Mouse (Mus musculus) stomach, embryonic 15.5 days (tissue): ENCODE results near the gene C130032M10Rik. TPM values are rescaled to one million over a fixed set of nuclear protein-coding genes. Genes with fewer than 3 reads are reported as not detected.

Experiments
- ATAC-seq: fragments of 200-750 bp; cut with Nextera tagmentation; 2 replicates; pipeline ENCODE4 v1.8.0; 2017; ENCODE audit warnings: low read depth, moderate number of reproducible peaks, moderate TSS enrichment; ENCODE audit not compliant: insufficient read depth, low FRiP score
- H3K27ac ChIP-seq: fragments of 300-500 bp; sonication (generic); 2 replicates; pipeline ENCODE4 v1.5.1; 2015; ENCODE audit warnings: mild to moderate bottlenecking, inconsistent platforms
- H3K27me3 ChIP-seq: fragments of 300-500 bp; sonication (generic); replicated peaks from 2 replicates; pipeline ENCODE4 v1.6.1; 2015; ENCODE audit warnings: inconsistent platforms
- H3K36me3 ChIP-seq: fragments of 300-500 bp; sonication (generic); 2 replicates; pipeline ENCODE4 v1.6.1; 2015; ENCODE audit warnings: inconsistent platforms
- H3K4me1 ChIP-seq: fragments of 300-500 bp; sonication (generic); 2 replicates; pipeline ENCODE4 v1.6.1; 2015; ENCODE audit warnings: inconsistent platforms
- H3K4me2 ChIP-seq: fragments of 300-500 bp; sonication (generic); 2 replicates; pipeline ENCODE4 v1.6.1; 2015; ENCODE audit warnings: mild to moderate bottlenecking, inconsistent platforms
- H3K4me3 ChIP-seq: fragments of 300-500 bp; sonication (generic); replicated peaks from 2 replicates; pipeline ENCODE4 v1.5.1; 2015; ENCODE audit warnings: inconsistent platforms
- H3K9ac ChIP-seq: fragments of 300-500 bp; sonication (generic); 2 replicates; pipeline ENCODE4 v1.6.1; 2015; ENCODE audit warnings: inconsistent platforms
- H3K9me3 ChIP-seq: fragments of 300-500 bp; sonication (generic); 2 replicates; pipeline ENCODE4 v1.6.1; 2016; ENCODE audit warnings: inconsistent platforms
- WGBS: fragments of 180-500 bp; shearing (Covaris S2); methylation state at CpG from one replicate; pipeline ENCODE4 v1.1.7; 2015; 5-methylcytosine and 5-hydroxymethylcytosine counted together
- polyA plus RNA-seq: library from polyadenylated mRNA; unstranded; fragments of >200 nt; fragmentation: Nextera tagmentation; extraction: Ambion mirVana; gene quantifications from 2 replicates; pipeline ENCODE4 v1.2.1, GENCODE M21; 2015

The C130032M10Rik gene
- 0.19 and 0.64 TPM in 2 replicates for polyA plus RNA-seq

DNA sequence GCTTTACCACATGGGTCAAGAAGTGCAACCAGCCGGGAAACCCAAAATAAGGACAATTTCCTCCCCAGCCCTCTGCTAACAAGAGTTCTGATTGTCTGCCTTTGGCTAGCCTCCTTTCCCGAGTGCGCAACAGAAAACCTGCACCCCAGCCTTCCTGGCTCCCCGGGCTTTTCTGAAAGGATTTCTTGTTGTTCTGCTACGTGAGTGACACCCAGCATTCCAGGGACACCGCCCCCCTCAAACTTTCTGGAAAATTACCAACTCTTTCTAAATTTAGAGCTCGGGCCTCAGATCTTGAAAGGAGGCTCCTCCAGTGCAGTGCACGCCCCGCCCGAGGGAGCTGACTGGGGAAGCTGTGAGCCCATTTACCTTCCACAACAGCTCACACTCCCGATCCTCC, at the start of gene C130032M10Rik:
Gene C130032M10Rik (plus strand): TSS at position 334 of the 400 bp plus-strand sequence.
- no peak for ATAC-seq
- no peak within 1 kb of the TSS for H3K27ac ChIP-seq
- H3K9ac ChIP-seq: no peak within 1 kb of the TSS

DNA sequence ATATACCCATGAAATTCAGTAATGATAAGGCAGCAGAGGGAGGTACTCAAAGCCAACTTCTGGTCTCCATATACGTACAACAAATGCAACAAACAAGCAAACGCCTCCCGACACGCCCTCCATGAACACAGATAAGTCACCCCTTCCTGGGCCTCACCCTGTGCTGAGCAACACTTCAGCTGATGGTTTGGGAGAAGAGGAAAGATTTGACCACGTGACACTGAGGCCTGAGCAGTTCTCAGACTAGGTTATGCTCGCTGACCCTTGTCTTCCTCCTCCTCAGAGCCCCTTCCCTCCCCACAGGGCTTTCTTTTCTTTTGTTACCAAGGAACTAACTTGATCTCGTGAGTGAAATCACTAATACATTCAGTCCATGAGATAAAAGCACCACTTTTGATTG, 48.6 kb upstream of the C130032M10Rik start:
- H3K27me3 ChIP-seq: no peaks in the 10 kb centered on the region
- no peak overlapping the region for H3K4me3 ChIP-seq
- H3K9ac ChIP-seq: no peak overlapping the region
- H3K27ac ChIP-seq: no peak overlapping the region
- peaks cover 12% of the 10 kb centered on the region for H3K36me3 ChIP-seq
- ATAC-seq: no peak
- no peak overlapping the region for H3K4me2 ChIP-seq
- 66% methylated on average over 7 of the region's 7 CpGs for WGBS
- H3K9me3 ChIP-seq: no peaks in the 10 kb centered on the region
- no peaks in the 10 kb centered on the region for H3K4me1 ChIP-seq

More for the DNA sequence above, at the start of gene C130032M10Rik:
- WGBS: 53% methylated on average over 11 of the region's 11 CpGs
- Histone ChIP-seq H3K4me1 (no peaks in the 10 kb centered on the region), H3K9me3 (peaks cover 6% of the 10 kb centered on the region; the same call in 1 of the 2 replicates), H3K4me2 (no peak within 1 kb of the TSS), H3K36me3 (peaks cover 31% of the 10 kb centered on the region), H3K4me3 (no peak within 1 kb of the TSS), H3K27me3 (no peaks in the 10 kb centered on the region)

DNA sequence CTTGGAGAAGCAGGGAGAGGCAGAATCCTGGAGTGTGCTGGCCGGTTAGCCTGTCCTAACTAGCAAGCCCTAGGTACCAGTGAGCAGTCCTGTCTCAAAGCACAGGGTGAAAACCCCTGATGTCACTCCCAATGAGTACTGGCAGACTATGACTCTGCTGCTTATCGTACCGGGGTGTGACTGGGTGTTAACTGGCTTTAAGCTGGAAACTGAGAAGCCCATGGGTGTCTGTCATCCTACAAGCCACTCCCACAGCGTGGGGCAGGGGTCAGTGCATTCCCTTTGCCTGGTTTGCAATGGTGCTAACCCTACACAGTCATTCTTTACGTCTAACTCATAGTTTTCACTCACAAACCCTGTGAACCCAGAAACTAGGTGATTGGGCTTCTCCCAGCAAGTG, 47.3 kb upstream of the C130032M10Rik start:
- no peak for ATAC-seq
- no peak overlapping the region for H3K27ac ChIP-seq
- no peaks in the 10 kb centered on the region for H3K9me3 ChIP-seq
- WGBS: 79% methylated on average over 5 of the region's 5 CpGs
- H3K27me3 ChIP-seq: no peaks in the 10 kb centered on the region
- no peak overlapping the region for H3K9ac ChIP-seq
- H3K4me1 ChIP-seq: no peaks in the 10 kb centered on the region
- H3K4me3 ChIP-seq: no peak overlapping the region
- H3K36me3 ChIP-seq: peaks cover 8% of the 10 kb centered on the region
- no peak overlapping the region for H3K4me2 ChIP-seq

DNA sequence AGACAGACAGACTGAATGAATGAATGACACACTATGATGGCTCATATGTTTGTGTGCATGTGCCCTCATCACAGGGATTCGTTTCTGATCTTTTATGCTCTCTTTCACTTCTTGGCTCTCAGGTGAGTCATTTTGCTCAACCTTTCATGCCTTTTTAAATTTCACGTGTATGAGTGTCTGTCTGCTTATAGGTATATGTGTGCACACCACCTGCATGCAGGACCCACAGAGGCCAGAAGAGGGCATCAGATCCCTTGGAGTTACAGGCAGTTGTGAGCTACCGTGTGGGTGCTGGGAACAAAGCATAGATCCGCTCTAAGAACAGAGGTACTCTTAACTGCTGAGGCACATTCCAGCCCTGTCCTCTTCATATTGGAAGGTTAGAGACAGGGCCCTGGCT, 46.8 kb upstream of the C130032M10Rik start:
- no peak overlapping the region for H3K9ac ChIP-seq
- no peaks in the 10 kb centered on the region for H3K27me3 ChIP-seq
- no peak overlapping the region for H3K4me3 ChIP-seq
- no peaks in the 10 kb centered on the region for H3K4me1 ChIP-seq
- H3K9me3 ChIP-seq: no peaks in the 10 kb centered on the region
- no peak for ATAC-seq
- H3K4me2 ChIP-seq: no peak overlapping the region
- H3K27ac ChIP-seq: no peak overlapping the region
- peaks cover 6% of the 10 kb centered on the region for H3K36me3 ChIP-seq
- WGBS: 96% methylated on average over 4 of the region's 4 CpGs

DNA sequence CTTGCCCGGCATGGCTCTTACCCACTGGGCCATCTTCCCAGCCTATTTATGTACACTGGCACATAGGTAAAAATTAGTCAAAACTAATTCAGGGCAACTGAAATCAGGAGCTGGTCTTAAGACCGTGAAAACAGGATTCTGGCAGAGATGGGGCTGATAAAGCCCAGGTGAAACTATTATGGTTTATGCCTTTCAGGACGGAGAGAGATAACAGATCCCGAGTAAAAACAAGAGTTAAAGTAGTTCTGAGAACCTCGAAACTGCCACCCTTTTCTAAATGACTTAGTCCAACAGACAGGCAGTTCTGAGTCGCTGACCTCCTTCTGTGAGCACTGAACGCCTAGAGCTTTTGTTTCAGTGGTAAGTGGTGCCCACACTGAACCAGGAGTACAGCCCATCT, 43.6 kb upstream of the C130032M10Rik start:
- no peaks in the 10 kb centered on the region; the same call in 1 of the 2 replicates for H3K36me3 ChIP-seq
- no peak overlapping the region for H3K9ac ChIP-seq
- H3K4me1 ChIP-seq: no peaks in the 10 kb centered on the region
- 75% methylated on average over 7 of the region's 7 CpGs for WGBS
- H3K9me3 ChIP-seq: no peaks in the 10 kb centered on the region
- no peak for ATAC-seq
- no peak overlapping the region for H3K27ac ChIP-seq
- no peak overlapping the region for H3K4me3 ChIP-seq
- H3K4me2 ChIP-seq: no peak overlapping the region
- no peaks in the 10 kb centered on the region for H3K27me3 ChIP-seq

DNA sequence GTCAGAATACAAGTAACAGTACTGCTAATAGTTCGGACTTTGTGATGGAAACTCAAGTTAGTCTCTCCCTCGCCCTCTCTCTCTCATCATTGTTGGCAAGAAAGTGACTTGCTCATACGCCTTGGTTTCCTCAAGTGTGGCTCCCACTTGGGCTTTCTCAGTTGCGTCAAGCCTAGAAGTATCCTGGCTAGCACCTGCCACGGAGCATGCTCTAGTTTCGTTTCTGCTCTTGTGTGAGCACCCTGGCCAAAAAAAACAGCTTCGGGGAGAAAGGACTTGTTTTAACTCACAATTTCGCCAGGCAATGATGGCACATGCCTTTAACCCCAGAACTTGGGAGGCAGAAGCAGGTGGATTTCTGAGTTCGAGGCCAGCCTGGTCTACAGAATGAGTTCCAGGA, 38.5 kb upstream of the C130032M10Rik start:
- Histone ChIP-seq H3K27ac (no peak overlapping the region), H3K4me1 (no peaks in the 10 kb centered on the region), H3K9me3 (no peaks in the 10 kb centered on the region), H3K36me3 (no peaks in the 10 kb centered on the region), H3K4me2 (no peak overlapping the region), H3K27me3 (no peaks in the 10 kb centered on the region), H3K9ac (no peak overlapping the region), H3K4me3 (no peak overlapping the region)
- 93% methylated on average over 9 of the region's 9 CpGs for WGBS
- no peak for ATAC-seq

DNA sequence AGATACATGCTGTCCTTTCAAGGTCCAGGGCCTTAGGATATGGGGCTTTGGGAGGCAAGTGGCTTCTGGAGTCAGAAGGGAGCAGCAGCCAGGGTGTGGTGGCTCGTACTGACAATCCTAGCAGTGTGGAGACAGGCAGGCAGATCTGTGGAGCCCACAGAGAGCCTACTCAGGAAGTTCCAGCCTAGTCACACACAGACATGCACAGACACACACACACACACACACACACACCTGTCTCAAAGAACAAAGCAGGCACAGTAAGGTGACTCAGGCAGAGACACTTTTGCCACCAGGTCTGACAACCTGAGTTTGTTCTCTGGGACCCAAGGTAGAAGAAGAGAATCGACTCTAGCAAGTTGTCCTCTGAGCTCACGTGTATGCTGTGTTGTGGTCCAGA, 34.6 kb upstream of the C130032M10Rik start:
- Histone ChIP-seq H3K27me3 (no peaks in the 10 kb centered on the region), H3K27ac (no peak overlapping the region), H3K4me3 (no peak overlapping the region), H3K9me3 (no peaks in the 10 kb centered on the region), H3K4me1 (no peaks in the 10 kb centered on the region), H3K4me2 (no peak overlapping the region), H3K36me3 (no peaks in the 10 kb centered on the region), H3K9ac (no peak overlapping the region)
- 76% methylated on average over 3 of the region's 3 CpGs for WGBS
- ATAC-seq: no peak

DNA sequence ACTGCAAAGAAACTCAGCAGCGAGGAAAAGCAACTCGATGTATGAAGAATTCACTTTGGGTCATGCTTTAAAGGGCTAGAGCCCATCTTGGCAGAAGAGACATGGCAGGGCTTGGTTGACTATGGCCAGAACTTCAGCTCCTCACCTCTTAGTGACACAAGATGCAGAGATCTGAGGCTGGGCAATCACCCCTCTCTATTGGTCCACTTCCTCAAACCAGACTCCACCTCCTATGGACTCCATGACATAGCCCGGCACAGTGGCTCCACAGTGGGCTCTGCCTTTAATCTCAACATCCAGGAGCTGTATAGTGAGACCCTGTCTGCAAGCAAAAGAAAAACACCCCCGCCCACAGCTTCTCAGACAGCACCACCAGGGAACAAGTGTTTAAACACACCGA, 30.7 kb upstream of the C130032M10Rik start:
- Histone ChIP-seq H3K9ac (no peak overlapping the region), H3K27me3 (no peaks in the 10 kb centered on the region), H3K4me1 (no peaks in the 10 kb centered on the region), H3K27ac (no peak overlapping the region), H3K4me3 (no peak overlapping the region), H3K36me3 (no peaks in the 10 kb centered on the region), H3K9me3 (no peaks in the 10 kb centered on the region), H3K4me2 (no peak overlapping the region)
- WGBS: 80% methylated on average over 5 of the region's 5 CpGs
- ATAC-seq: no peak

DNA sequence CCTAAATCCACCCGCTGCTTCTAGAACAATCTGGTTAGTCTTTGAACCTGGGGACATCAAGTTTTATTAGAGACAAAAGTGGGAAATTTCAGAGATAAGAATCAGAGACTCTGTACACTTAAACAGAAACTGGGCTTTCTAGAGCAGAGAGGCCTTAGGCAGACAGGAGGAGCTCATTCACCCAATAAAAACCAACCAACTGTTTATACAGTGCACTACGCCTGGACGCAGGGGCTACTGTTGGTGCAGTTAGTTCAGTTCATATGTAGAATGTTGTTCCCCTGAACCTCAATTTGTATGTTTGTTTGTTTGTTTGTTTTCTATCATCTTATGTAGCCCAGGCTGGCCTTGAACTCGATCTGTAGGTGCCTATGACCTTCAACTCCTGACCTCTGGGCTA, 28.7 kb upstream of the C130032M10Rik start:
- Histone ChIP-seq H3K9me3 (no peaks in the 10 kb centered on the region), H3K4me3 (no peak overlapping the region), H3K36me3 (no peaks in the 10 kb centered on the region), H3K9ac (no peak overlapping the region), H3K4me1 (no peaks in the 10 kb centered on the region), H3K4me2 (no peak overlapping the region), H3K27me3 (no peaks in the 10 kb centered on the region), H3K27ac (no peak overlapping the region)
- ATAC-seq: no peak
- 68% methylated on average over 4 of the region's 4 CpGs for WGBS

DNA sequence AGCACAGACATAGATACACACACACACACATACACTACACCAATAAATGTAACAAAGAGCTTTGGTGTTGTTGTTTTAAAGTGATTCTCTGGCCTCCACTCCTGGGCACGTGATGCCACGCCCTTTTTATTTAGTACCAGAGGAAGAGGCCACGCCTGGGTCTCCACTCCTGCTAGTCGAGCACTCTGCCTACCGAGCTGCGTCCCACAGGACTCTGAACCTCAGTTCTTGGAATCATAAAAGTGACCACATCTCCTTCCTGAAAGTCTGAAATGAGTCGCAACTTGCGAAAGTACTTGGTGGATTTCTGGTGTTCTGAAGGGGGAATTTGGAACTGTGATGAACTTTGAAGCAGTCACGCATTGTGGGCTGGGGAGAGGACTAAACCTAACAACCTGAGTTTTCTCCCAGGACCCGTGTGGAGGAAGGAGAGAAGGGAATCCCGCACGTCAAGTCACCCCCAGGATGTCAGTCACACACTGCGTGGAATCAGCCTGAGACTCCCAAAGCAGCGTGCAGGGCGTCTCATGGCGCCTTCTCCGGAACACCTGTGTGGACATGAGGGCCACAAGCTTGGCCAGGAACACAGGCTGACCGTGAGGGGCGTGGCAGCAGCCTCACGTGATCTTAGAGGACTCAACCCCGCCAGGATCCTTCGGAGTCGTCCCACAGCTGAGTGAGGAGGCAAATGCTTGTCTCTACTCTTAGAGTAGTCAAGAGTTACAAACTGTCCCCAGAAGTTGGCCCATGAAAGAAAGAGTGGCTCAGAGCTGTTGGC, 27.8 kb upstream of the C130032M10Rik start:
- H3K27ac ChIP-seq: no peak overlapping the region
- H3K36me3 ChIP-seq: no peaks in the 10 kb centered on the region

DNA sequence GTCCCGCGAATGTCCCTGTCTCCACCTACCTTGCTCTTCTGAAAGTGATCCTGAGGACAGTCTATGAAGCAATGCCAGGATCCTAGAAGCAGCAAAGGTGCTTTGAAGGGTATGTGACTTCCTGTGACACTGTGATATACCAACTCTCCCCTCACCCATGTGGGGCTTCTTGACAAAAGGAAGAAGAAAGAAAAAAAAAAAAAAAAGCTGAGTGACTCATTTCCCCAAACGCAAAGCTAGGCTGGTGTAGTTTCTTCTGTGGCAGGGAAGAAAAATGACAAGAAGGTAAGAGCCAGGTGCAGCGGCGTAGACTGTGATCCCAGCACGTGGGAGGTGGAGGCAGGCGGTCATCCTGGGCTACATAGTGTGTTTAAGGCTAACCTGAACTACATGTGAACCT, 19.0 kb upstream of the C130032M10Rik start:
- H3K27me3 ChIP-seq: no peaks in the 10 kb centered on the region
- no peak overlapping the region for H3K27ac ChIP-seq
- H3K4me1 ChIP-seq: no peaks in the 10 kb centered on the region
- ATAC-seq: no peak
- no peaks in the 10 kb centered on the region for H3K9me3 ChIP-seq
- H3K4me2 ChIP-seq: no peak overlapping the region
- H3K4me3 ChIP-seq: no peak overlapping the region
- H3K9ac ChIP-seq: no peak overlapping the region
- H3K36me3 ChIP-seq: no peaks in the 10 kb centered on the region
- 71% methylated on average over 7 of the region's 7 CpGs for WGBS

More for the DNA sequence above, 27.8 kb upstream of the C130032M10Rik start:
- Histone ChIP-seq H3K27me3 (no peaks in the 10 kb centered on the region), H3K4me2 (no peak overlapping the region), H3K4me3 (no peak overlapping the region), H3K9me3 (no peaks in the 10 kb centered on the region), H3K9ac (no peak overlapping the region), H3K4me1 (no peaks in the 10 kb centered on the region)
- ATAC-seq: peak; percentile 60; the same call in 1 of the 2 replicates
- 75% methylated on average over 23 of the region's 23 CpGs for WGBS

DNA sequence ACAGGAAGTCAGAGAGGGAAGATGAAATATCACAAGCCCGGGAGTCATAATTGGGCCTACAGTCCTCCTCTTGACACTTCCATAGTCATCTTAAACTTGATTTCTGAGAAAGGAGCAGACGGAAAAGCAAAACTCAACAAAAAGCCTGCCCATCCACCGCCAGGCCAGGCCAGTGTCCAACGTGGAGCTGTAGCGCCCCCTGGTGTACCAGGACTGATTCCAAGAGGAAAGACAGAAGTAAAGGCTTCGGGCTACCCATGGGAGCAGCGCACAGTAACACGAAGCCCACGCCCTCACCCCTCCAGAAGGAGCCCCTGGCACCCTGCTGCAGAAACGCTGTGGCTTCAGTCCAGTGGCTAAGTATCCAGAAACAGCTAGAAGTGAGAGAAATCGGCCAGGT, 17.3 kb upstream of the C130032M10Rik start:
- peak overlapping the region; percentile 31; the same call in 1 of the 2 replicates for H3K4me2 ChIP-seq
- ATAC-seq: no peak; the same call in 1 of the 2 replicates
- no peak overlapping the region for H3K27ac ChIP-seq
- no peak overlapping the region for H3K9ac ChIP-seq
- no peaks in the 10 kb centered on the region for H3K9me3 ChIP-seq
- H3K27me3 ChIP-seq: no peaks in the 10 kb centered on the region
- no peaks in the 10 kb centered on the region for H3K4me1 ChIP-seq
- H3K36me3 ChIP-seq: no peaks in the 10 kb centered on the region
- WGBS: 8% methylated on average over 11 of the region's 11 CpGs
- H3K4me3 ChIP-seq: no peak overlapping the region
